Mouse (Mus musculus) heart, adult 9 months (tissue): ENCODE data around the gene Lrguk.

ENCODE experiments used
- DNase-seq, 2 experiments: peaks; one replicate each; pipeline ENCODE4 v3.0.0; 2022; ENCODE audit warnings: low spot score in 2 of 2

Lrguk gene

GRCm38 (mm10) chr6:34148021-34148420 lies 118.8 kb downstream of the Lrguk start:
- DNase-seq: no peak

GRCm38 (mm10) chr6:34148639-34149038 lies 119.4 kb downstream of the Lrguk start:
- DNase-seq: no peak

GRCm38 (mm10) chr6:34149066-34149465 lies 119.8 kb downstream of the Lrguk start:
- no peak for DNase-seq

DNA sequence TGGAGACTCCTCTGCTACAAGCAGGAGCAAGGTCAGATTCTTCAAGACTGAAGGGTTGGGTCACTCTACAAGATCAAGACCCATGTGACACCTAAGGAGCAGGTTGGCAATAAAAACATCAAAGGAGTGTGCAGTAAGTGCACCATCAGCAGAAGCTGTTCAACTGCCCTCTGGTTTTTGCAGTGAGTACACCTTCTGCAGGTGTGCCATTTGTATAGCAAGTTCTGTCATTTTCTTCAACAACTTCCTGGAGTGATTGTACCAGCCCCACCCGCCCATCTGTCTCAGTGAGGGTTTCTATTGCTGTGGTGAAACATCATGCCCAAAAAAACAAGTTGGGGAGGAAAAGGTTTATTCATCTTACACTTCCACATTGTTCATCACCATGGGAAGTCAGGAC lies 120.6 kb downstream of the Lrguk start:
- no peak for DNase-seq

GRCm38 (mm10) chr6:34153069-34154052 lies 124.1 kb downstream of the Lrguk start:
- DNase-seq: no peak

DNA sequence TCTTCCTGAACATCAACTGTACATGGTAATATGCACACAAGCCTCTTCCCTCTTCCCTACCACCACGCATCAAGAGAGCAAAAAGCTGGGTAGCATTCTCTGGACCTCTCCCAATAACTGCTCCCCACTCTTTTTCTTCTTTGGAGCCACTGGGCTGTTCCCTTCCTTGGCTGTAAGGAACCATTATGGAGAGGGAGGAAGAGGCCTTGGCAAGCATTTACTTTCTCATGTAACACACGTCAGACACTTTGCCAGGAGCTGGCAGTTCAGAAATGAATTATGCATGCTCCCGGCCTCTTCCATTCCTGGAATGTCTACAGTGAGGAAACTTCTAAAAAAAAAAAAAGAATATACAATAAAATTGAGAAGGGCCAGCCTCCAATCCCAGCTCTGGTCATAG lies 125.0 kb downstream of the Lrguk start:
- DNase-seq: no peak

DNA sequence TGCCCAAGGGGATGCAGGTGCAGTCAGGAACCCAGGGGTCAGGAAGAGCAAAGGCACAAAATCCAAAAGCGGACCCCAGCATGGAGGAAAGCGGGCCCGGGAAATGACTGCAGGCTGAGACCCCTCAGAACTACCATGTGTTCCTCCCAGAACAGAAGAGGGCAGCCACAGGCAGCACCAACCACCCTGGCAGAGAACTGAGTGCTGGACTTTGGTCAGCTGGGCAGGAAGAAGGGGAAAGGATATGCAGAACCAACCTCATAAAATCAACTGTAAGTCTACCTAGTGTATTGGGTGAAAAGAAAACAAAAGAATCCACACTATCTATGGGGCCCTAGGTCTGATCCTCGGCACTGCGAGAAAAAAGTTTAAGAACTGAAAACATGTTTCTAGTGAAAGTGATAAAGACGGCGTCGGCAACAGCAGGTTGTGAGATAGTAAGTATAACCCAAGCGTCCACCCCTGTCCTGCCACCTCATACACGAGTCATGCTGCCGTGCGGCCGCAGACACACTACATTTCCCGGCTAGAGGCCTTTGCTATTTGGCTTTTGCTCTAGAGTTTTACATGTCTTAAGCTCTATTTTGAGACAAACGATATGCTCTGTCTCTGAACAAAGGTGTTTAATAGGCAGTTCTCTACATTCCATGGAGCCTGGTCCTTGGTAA lies 126.0 kb downstream of the Lrguk start:
- DNase-seq: no peak

DNA sequence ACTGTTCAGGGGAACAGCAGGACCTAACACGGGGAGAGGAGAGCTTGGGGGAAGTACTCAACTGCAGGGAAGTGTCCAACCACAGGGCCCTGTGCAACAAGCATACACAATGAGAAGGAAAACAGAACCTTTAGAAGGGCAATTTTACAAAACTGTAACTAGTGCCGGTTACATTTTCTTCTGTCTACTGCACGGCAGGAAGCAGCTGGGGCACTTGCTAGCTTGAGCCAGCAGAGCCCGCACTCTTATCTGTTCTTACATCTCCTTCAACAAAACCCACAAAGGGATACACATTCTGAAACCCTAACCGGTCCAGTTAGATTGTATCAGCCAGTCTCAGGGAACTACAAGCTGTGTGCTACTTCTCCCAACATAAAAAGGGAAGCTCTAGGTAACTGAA lies 126.8 kb downstream of the Lrguk start:
- DNase-seq: no peak

DNA sequence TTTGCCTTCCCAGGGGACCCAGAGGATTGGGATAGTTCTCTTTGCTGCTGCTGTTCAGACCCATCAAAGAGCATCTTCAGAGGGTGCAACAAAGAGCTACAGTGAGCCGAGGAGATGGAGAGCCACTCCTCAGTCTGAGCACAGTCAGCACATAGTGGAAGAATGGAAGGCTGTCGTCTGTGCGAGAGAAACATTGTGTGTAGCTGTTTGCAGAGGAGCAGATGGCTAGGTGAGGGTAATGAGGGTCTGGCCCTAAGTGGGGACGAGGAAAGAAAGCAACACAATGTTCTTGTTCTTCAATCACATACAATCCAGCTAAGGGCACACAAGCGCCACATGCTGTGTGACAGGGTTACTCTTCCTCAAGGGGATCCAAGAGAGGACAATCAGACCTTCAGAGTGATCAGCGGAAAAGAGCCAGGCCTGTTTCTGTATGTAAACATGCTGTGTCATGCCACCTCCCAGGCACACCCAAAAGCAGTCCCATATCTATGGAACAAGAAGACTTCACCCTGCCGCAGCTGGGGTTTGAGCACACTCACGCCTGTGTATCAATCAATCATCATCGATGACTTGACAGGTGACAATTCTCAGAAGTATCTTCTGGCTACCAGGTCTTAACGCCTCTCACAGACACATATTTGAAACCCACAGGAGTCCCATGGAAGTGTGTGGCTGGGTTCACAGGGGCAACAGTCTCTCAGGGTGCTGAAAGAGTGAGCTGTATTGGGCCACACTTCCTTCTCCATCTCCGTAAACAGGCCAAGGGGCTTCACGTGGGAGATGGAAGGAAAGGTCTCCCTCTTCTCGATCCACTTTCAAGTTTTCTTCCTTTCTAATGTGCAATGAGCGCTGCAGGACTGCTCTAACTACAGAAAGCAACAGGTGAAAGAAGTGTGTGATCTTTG lies 127.8 kb downstream of the Lrguk start:
- no peak for DNase-seq

GRCm38 (mm10) chr6:34159998-34160815 lies 131.0 kb downstream of the Lrguk start:
- DNase-seq: no peak

- no peak for DNase-seq
These were observed 131.6 kb downstream of the Lrguk start for GRCm38 (mm10) chr6:34160816-34161310.

GRCm38 (mm10) chr6:34161511-34161910 lies 132.3 kb downstream of the Lrguk start:
- DNase-seq: no peak

DNA sequence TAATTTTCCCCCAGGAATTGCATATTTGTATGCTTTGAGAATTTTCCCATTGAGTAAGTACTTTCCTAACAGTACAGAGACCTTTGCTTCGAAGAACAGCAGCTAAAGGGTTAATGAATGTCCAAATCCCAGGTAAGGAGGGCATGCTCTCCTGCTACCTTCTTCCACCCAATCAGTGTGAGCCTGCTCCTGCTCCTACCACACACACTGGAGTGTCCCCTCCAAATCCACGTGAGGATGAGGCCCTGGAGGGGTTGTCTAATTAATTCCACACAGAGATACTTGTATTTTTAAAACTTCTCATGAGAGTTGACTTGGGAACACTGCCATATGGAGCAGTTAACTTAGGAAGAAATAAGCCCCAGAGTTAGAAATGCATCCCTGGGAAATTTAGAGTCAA lies 133.4 kb downstream of the Lrguk start:
- DNase-seq: no peak

- DNase-seq: no peak
These were observed 133.8 kb downstream of the Lrguk start for GRCm38 (mm10) chr6:34163014-34163413.

GRCm38 (mm10) chr6:34168834-34169233 lies 139.6 kb downstream of the Lrguk start:
- no peak for DNase-seq

DNA sequence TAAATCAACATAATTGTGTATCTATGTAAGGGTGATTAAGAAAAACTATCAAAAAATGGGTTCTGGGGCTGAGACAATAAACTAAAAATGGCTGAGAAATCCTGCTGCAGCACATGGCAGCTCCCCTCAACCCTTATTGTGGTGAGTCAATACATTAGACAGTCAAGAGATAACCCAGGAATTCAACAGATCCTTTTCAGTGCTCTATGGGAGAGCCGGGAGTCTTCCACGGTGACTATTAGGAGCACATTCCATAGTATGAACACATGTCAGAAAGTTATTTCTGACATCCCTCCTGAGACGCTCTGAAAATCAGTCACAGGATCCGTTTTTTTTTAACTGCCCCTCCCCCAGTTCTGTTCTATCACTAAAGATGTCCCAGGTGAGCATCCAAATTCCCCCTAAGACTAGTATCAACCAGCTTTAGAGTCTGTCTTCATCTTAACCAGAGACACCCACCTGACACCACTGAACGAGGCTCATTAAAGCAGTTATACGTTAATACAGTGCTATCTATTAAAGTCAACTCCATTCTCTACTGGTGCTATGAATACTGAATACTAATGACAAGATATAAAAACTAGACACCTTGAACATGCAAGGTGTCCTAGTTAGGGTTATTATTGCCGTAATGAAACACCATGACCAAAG lies 141.7 kb downstream of the Lrguk start:
- no peak for DNase-seq

- DNase-seq: no peak
These were observed 142.7 kb downstream of the Lrguk start for GRCm38 (mm10) chr6:34171748-34172457.

DNA sequence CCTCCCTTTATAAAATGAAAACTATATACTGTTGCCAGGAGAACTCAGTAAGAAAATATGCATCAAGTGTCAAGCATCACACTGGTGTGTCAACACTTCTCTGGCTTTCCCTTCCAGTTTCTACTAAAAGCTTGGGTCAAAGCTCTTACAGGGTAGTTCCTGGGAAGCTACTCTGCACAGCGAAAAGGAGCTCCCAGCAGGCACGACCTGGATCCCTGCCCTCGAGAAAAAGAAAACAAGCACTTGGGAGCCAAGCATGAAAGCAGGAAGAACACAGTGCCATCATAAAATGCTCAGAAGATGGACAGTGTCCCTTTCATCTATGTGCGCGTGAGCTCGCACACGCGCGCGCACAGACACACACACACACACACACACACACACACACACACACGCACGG lies 144.0 kb downstream of the Lrguk start:
- no peak for DNase-seq

DNA sequence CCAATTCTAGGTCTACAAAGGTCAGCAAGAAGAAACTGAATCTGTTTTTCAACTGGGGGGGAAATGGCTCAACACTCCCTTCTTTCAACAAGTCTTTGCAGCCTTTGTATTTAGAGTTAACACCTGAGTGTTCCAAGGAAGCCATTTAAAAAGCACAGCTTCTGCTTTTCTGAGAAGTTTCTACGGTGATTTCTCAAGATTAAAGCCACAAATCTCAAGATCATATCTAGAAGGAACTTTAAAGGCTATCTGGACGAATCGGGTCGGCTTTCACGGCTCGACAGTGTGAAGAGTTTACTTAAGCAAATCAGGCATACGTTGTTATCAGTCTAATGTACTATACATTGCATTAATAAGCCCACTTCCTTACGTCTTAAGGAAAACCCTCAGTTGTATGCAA lies 145.5 kb downstream of the Lrguk start:
- DNase-seq: no peak
